Comparison of ENCODE assay signal across 18 mouse cellular contexts in the genomic region with DNA sequence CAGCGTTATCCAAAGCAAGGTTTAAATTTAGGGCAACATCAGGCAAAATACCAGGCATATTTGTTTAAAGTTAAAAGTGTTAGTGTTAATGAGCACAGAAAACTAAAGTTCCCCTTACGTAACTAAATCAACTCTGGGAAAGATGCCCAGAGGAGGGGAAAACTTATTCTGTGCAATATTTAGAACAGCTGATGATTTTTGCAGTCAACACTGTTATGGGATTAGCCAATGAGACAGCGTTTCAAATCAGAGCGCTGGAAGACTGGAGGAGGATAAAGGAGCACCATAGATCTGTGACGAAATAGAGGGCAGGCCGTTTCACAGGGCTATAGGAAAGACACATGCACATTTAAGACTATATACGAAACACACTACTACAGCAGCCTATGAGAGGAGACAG. TPM values are rescaled to one million over a fixed set of nuclear protein-coding genes. Genes with fewer than 3 reads are reported as not detected.
DNase-seq lines count a peak whose midpoint lies in the region; ATAC-seq and TF ChIP-seq lines count a peak whose summit lies in the region.
"Had no signal": no experiment of that assay in that cellular context is flagged by ENCODE, and none has a peak within 500 bp of the region (broad histone marks: within the 10 kb centered on the region; RNA-seq: fewer than 3 reads in every experiment).

No protein-coding gene starts in this region.

- no peak overlapping the region for H3K27ac ChIP-seq in lung, postnatal 0 days (ENCODE audit: low read length)
- H3K27ac ChIP-seq in forebrain, postnatal 0 days (ENCODE audit: low read depth, low read length), result no peak overlapping the region
- H3K27ac ChIP-seq: embryonic facial prominence, embryonic 13.5 days; hindbrain, embryonic 10.5 days; limb, embryonic 12.5 days; stomach, embryonic 15.5 days had no signal

- no peaks in the 10 kb centered on the region for H3K36me3 ChIP-seq in lung, postnatal 0 days (ENCODE audit: insufficient read depth, low read length)
- H3K36me3 ChIP-seq in forebrain, postnatal 0 days (ENCODE audit: insufficient read depth), result no peaks in the 10 kb centered on the region
- H3K36me3 ChIP-seq: embryonic facial prominence, embryonic 13.5 days; hindbrain, embryonic 10.5 days; limb, embryonic 12.5 days; stomach, embryonic 15.5 days had no signal

- H3K4me3 ChIP-seq in lung, postnatal 0 days (ENCODE audit: low read depth, low read length), result no peak overlapping the region
- H3K4me3 ChIP-seq in forebrain, postnatal 0 days (ENCODE audit: low read depth, low read length), result no peak overlapping the region
- H3K4me3 ChIP-seq: embryonic facial prominence, embryonic 13.5 days; hindbrain, embryonic 10.5 days; limb, embryonic 12.5 days; megakaryocyte, embryonic 14.5 days; stomach, embryonic 15.5 days had no signal

- peak; percentile 91 for ATAC-seq in lung, postnatal 0 days
- peak; percentile 93 for ATAC-seq in forebrain, postnatal 0 days
- no peak for ATAC-seq in megakaryocyte, adult 5-6 weeks (ENCODE audit: poor library complexity, severe bottlenecking)

- DNase-seq in kidney, adult 9 months, result peak; percentile 45
- no peak for DNase-seq in kidney, adult 11 months
- DNase-seq in lung, postnatal 0 days (ENCODE audit: low spot score), result peak; percentile 81
- no peak for DNase-seq in lung, adult 18-20 months
- peak; percentile 41 for DNase-seq in forebrain, postnatal 0 days
- DNase-seq in telencephalon, adult 2 months (ENCODE audit: low read depth, low spot score), result peak; percentile 85
- DNase-seq: adrenal gland, adult 8-10 months; cerebellum, postnatal 25 days; kidney, postnatal 4 days; thymus, postnatal 4 days had no signal

- no peak overlapping the region for H3K9ac ChIP-seq in lung, postnatal 0 days (replicated peaks; ENCODE audit: low read depth)
- no peak overlapping the region for H3K9ac ChIP-seq in forebrain, postnatal 0 days
- H3K9ac ChIP-seq: embryonic facial prominence, embryonic 13.5 days; limb, embryonic 12.5 days; stomach, embryonic 15.5 days had no signal

- H3K27me3 ChIP-seq in lung, postnatal 0 days (replicated peaks; ENCODE audit: insufficient read depth, low read length), result no peaks in the 10 kb centered on the region
- no peaks in the 10 kb centered on the region for H3K27me3 ChIP-seq in forebrain, postnatal 0 days (ENCODE audit: insufficient read depth, low read length)
- H3K27me3 ChIP-seq: embryonic facial prominence, embryonic 13.5 days; limb, embryonic 12.5 days; stomach, embryonic 15.5 days had no signal

- H3K9me3 ChIP-seq in lung, postnatal 0 days (ENCODE audit: low read length), result no peaks in the 10 kb centered on the region
- no peaks in the 10 kb centered on the region for H3K9me3 ChIP-seq in forebrain, postnatal 0 days (ENCODE audit: low read length)
- H3K9me3 ChIP-seq: embryonic facial prominence, embryonic 13.5 days; hindbrain, embryonic 10.5 days; limb, embryonic 12.5 days; megakaryocyte, embryonic 14.5 days; stomach, embryonic 15.5 days had no signal

- WGBS in lung, postnatal 0 days, result 46% methylated on average over 7 of the region's 7 CpGs
- WGBS in forebrain, postnatal 0 days, result 59% methylated on average over 7 of the region's 7 CpGs

- no peak for TF ChIP-seq CTCF in lung, postnatal 0 days (IDR thresholded peaks at IDR 0.05)
- no peak for TF ChIP-seq CTCF in forebrain, postnatal 0 days (IDR thresholded peaks at IDR 0.05; ENCODE audit: low read depth)

- H3K4me2 ChIP-seq in lung, postnatal 0 days (replicated peaks; ENCODE audit: low read depth, low read length), result no peak overlapping the region
- no peak overlapping the region for H3K4me2 ChIP-seq in forebrain, postnatal 0 days (ENCODE audit: low read depth)
- H3K4me2 ChIP-seq: embryonic facial prominence, embryonic 13.5 days; limb, embryonic 12.5 days; stomach, embryonic 15.5 days had no signal

- no peaks in the 10 kb centered on the region for H3K4me1 ChIP-seq in lung, postnatal 0 days (ENCODE audit: insufficient read depth, low read depth, low read length)
- H3K4me1 ChIP-seq in forebrain, postnatal 0 days (ENCODE audit: insufficient read depth), result no peaks in the 10 kb centered on the region
- H3K4me1 ChIP-seq: embryonic facial prominence, embryonic 13.5 days; hindbrain, embryonic 10.5 days; limb, embryonic 12.5 days; megakaryocyte, embryonic 14.5 days; stomach, embryonic 15.5 days had no signal

- no peak for TF ChIP-seq EP300 in lung, postnatal 0 days (IDR thresholded peaks at IDR 0.05)

RNA-seq across cellular contexts. Expression of a gene that starts 19.2 kb away (rescaled TPM):
- polyA plus RNA-seq in lung, postnatal 0 days (2015; fragmentation: Nextera tagmentation; extraction: Ambion mirVana), result 0.75 and 0.84 TPM in 2 replicates
- total RNA-seq in forebrain, postnatal 0 days (2014; rRNA removed), result 0.23 and 0.38 TPM in 2 replicates
- 1.7 and 2.7 TPM in 2 replicates for polyA plus RNA-seq in forebrain, postnatal 0 days (2015; fragmentation: Nextera tagmentation; extraction: Ambion mirVana)
- not detected in 2 replicates for total RNA-seq in megakaryocyte, adult 5-6 weeks (2015)
- 0.11 TPM in 1 of 2 replicates, not detected in the other for total RNA-seq in megakaryocyte, adult 5-6 weeks (2017)
- total RNA-seq: adrenal gland, adult 8-10 months; heart, adult 8-10 months had no signal
- polyA plus RNA-seq: hindbrain, embryonic 10.5 days; intestine, embryonic 14.5 days had no signal

RNA-seq across cellular contexts. Expression of a gene that starts 52.1 kb away (rescaled TPM):
- 3.8 and 4.9 TPM in 2 replicates for polyA plus RNA-seq in lung, postnatal 0 days (2015; fragmentation: Nextera tagmentation; extraction: Ambion mirVana)
- total RNA-seq in forebrain, postnatal 0 days (2014; rRNA removed), result 22.4 and 26.2 TPM in 2 replicates
- polyA plus RNA-seq in forebrain, postnatal 0 days (2015; fragmentation: Nextera tagmentation; extraction: Ambion mirVana), result 6.8 and 10.6 TPM in 2 replicates
- total RNA-seq in megakaryocyte, adult 5-6 weeks (2015), result 2.8 and 4.4 TPM in 2 replicates
- 2.5 and 4.0 TPM in 2 replicates for total RNA-seq in megakaryocyte, adult 5-6 weeks (2017)

Comparison
In these comparisons a context has a peak if more than half of its experiments do, and no peak if none do; other contexts are left out.
1. DNase-seq: peak in kidney, adult 9 months (single experiment), lung, postnatal 0 days (single experiment), forebrain, postnatal 0 days (single experiment) and telencephalon, adult 2 months (single experiment); none in kidney, adult 11 months (single experiment) and lung, adult 18-20 months (0 of 2).